Comparison of ENCODE assay signal across 7 mouse cellular contexts in the genomic region with DNA sequence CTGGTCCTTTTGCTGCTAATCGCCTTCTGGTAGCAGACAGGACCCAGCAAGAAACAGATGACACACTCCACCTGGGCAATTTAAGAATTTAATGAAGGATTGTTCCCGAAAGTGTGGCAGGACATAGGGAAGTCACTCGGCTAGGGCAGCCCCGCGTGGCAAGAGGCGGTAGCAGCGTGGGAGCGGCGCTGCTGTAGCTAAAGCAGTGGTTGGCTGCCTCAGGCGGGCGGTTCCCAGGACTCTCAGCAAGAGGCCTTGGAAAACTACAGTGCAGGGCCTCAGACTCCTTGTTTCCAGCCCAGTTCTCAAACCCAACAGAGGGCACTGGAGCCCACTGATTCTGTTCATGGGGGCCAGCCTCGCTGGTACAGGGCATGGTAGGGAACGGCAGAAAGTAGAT.
DNase-seq lines count a peak whose midpoint lies in the region; ATAC-seq lines count a peak whose summit lies in the region.

No protein-coding gene starts in this region.

- DNase-seq in adrenal gland, adult 18-20 months (ENCODE audit: low spot score in 2 of 2): peak; percentile 18 to 20
- DNase-seq in embryonic facial prominence, embryonic 10.5 days (ENCODE audit: low spot score): peak; percentile 42
- peak; percentile 6 to 8 for DNase-seq in heart, postnatal 36 days
- peak; percentile 31 for DNase-seq in limb, embryonic 10.5 days (ENCODE audit: low spot score)
- DNase-seq in thymus, postnatal 25 days: no peak
- no peak for DNase-seq in gastrocnemius, postnatal 10 days

- H3K36me3 ChIP-seq in embryonic facial prominence, embryonic 10.5 days (replicated peaks): no peaks in the 10 kb centered on the region
- H3K36me3 ChIP-seq in limb, embryonic 10.5 days: no peaks in the 10 kb centered on the region
- H3K36me3 ChIP-seq in midbrain, embryonic 15.5 days (replicated peaks): no peaks in the 10 kb centered on the region

- no peaks in the 10 kb centered on the region for H3K9me3 ChIP-seq in embryonic facial prominence, embryonic 10.5 days
- H3K9me3 ChIP-seq in limb, embryonic 10.5 days (replicated peaks): no peaks in the 10 kb centered on the region
- H3K9me3 ChIP-seq in midbrain, embryonic 15.5 days: no peaks in the 10 kb centered on the region

- peak overlapping the region; percentile 28; the same call in 1 of the 2 replicates for H3K4me3 ChIP-seq in embryonic facial prominence, embryonic 10.5 days
- H3K4me3 ChIP-seq in limb, embryonic 10.5 days: peak overlapping the region; percentile 31
- H3K4me3 ChIP-seq in midbrain, embryonic 15.5 days: 0 out of 2 replicates have a peak overlapping the region, but pooled peaks have one; percentile 1

- H3K4me1 ChIP-seq in embryonic facial prominence, embryonic 10.5 days: peaks cover 8% of the 10 kb centered on the region; the same call in 1 of the 2 replicates
- peaks cover 8% of the 10 kb centered on the region; the same call in 1 of the 2 replicates for H3K4me1 ChIP-seq in limb, embryonic 10.5 days
- H3K4me1 ChIP-seq in midbrain, embryonic 15.5 days: no peaks in the 10 kb centered on the region

- no peak overlapping the region for H3K9ac ChIP-seq in midbrain, embryonic 15.5 days

- H3K27ac ChIP-seq in embryonic facial prominence, embryonic 10.5 days (replicated peaks): 0 out of 2 replicates have a peak overlapping the region, but pooled peaks have one; percentile 0
- no peak overlapping the region for H3K27ac ChIP-seq in limb, embryonic 10.5 days
- H3K27ac ChIP-seq in midbrain, embryonic 15.5 days: no peak overlapping the region

- intact Hi-C loops in heart, postnatal 36 days (cut with DNase I): no loop called here

- H3K4me2 ChIP-seq in midbrain, embryonic 15.5 days: peak overlapping the region; percentile 30

- 22% methylated on average over 13 of the region's 13 CpGs for WGBS in embryonic facial prominence, embryonic 10.5 days
- WGBS in limb, embryonic 10.5 days: 23% methylated on average over 13 of the region's 13 CpGs
- 43% methylated on average over 13 of the region's 13 CpGs for WGBS in midbrain, embryonic 15.5 days

- ATAC-seq in midbrain, embryonic 15.5 days (replicated peaks): 0 out of 2 replicates have a peak, but pooled peaks have one; percentile 39

- peaks cover 27% of the 10 kb centered on the region for H3K27me3 ChIP-seq in embryonic facial prominence, embryonic 10.5 days (replicated peaks; ENCODE audit: low read depth, poor library complexity, severe bottlenecking)
- H3K27me3 ChIP-seq in limb, embryonic 10.5 days (ENCODE audit: low read depth, poor library complexity, severe bottlenecking): peaks cover 23% of the 10 kb centered on the region
- H3K27me3 ChIP-seq in midbrain, embryonic 15.5 days (replicated peaks): no peaks in the 10 kb centered on the region

Comparison
In these comparisons a context has a peak if more than half of its experiments do, and no peak if none do; other contexts are left out.
1. DNase-seq: peak in adrenal gland, adult 18-20 months (2 of 2), embryonic facial prominence, embryonic 10.5 days (single experiment), heart, postnatal 36 days (2 of 2) and limb, embryonic 10.5 days (single experiment); none in thymus, postnatal 25 days (single experiment) and gastrocnemius, postnatal 10 days (single experiment).
2. Peak in every context shown above with its lines, with median percentiles within 50 percentile points of each other: H3K4me3 ChIP-seq.